Mouse (Mus musculus): ENCODE measurements around the gene Gne.

DNA sequence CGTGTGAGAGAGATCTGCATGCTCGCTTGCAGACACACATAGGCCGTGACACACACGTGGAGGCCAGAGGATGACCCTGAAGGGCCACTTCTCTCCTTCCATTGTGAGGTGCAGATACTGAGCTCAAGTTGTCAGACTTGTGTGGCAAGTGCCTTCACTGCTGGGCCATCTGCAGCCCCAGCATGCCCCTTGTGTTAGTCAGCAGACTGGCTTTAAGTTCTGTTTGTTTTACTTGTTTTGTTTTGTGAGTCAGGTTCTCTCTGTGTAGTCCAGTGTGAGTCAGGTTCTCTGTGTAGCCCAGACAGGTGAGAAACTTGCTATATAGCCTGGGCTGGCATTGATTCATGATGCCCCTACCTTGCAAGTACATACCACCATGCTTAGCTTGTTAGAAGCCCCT, 10.5 kb upstream of the Gne start:
- TF ChIP-seq EP300 (IDR thresholded peaks at IDR 0.05; ENCODE audit: low read depth) = no peak
- TF ChIP-seq CTCF (IDR thresholded peaks at IDR 0.05; ENCODE audit: low read depth) = no peak

Measured in liver, embryonic 14.5 days (tissue).